In the genomic region with DNA sequence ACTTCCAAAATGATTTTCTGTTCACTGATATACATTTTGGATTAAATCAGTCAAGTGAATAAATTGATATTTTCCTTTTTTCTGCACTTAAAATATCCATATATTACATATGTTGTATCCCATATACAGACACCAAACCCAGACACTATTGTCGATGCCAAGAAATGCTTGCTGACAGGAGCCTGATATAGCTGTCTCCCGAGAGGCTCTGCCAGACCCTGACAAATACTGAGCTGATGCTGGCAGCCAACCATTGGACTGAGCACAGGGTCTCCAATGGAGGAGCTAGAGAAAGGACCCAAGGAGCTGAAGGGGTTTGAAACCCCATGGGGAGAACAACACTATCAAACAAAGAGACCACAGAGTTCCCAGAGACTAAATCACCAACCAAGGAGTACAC, we compare ENCODE assay signal across 16 mouse cellular contexts.
A peak's percentile ranks its signal among the peaks of the same experiment; 100 is the strongest.
DNase-seq lines count a peak whose midpoint lies in the region; ATAC-seq and TF ChIP-seq lines count a peak whose summit lies in the region.
"Had no signal": no experiment of that assay in that cellular context is flagged by ENCODE, and none has a peak within 500 bp of the region (broad histone marks: within the 10 kb centered on the region; RNA-seq: fewer than 3 reads in every experiment).

No protein-coding gene starts in this region.

- no peak for TF ChIP-seq CTCF in forebrain, postnatal 0 days (IDR thresholded peaks at IDR 0.05; ENCODE audit: low read depth)

- H3K4me3 ChIP-seq in forebrain, embryonic 14.5 days (ENCODE audit: low read depth, low read length) = no peak overlapping the region
- no peak overlapping the region for H3K4me3 ChIP-seq in forebrain, embryonic 15.5 days
- H3K4me3 ChIP-seq in forebrain, postnatal 0 days (ENCODE audit: low read depth, low read length) = no peak overlapping the region
- H3K4me3 ChIP-seq in forebrain, embryonic 12.5 days (replicated peaks) = no peak overlapping the region
- H3K4me3 ChIP-seq: embryonic facial prominence, embryonic 10.5 days; embryonic facial prominence, embryonic 12.5 days had no signal

- intact Hi-C loops in left cerebral cortex, postnatal 4 days (cut with DNase I) = no loop called here

- H3K27ac ChIP-seq in forebrain, embryonic 14.5 days (ENCODE audit: low read depth, low read length) = no peak overlapping the region
- no peak overlapping the region for H3K27ac ChIP-seq in forebrain, embryonic 15.5 days (replicated peaks)
- no peak overlapping the region for H3K27ac ChIP-seq in forebrain, postnatal 0 days (ENCODE audit: low read depth, low read length)
- no peak overlapping the region for H3K27ac ChIP-seq in forebrain, embryonic 12.5 days
- H3K27ac ChIP-seq: embryonic facial prominence, embryonic 10.5 days; embryonic facial prominence, embryonic 12.5 days had no signal

- no peak for ATAC-seq in forebrain, embryonic 14.5 days
- no peak; the same call in 1 of the 2 replicates for ATAC-seq in forebrain, embryonic 15.5 days (replicated peaks)
- ATAC-seq in forebrain, postnatal 0 days = peak; percentile 73
- ATAC-seq in forebrain, embryonic 12.5 days (ENCODE audit: low FRiP score) = no peak

- no peaks in the 10 kb centered on the region for H3K4me1 ChIP-seq in forebrain, embryonic 14.5 days (ENCODE audit: control insufficient read depth, insufficient read depth, low read length)
- no peaks in the 10 kb centered on the region for H3K4me1 ChIP-seq in forebrain, embryonic 15.5 days
- H3K4me1 ChIP-seq in forebrain, postnatal 0 days (ENCODE audit: insufficient read depth) = no peaks in the 10 kb centered on the region
- no peaks in the 10 kb centered on the region for H3K4me1 ChIP-seq in forebrain, embryonic 12.5 days
- H3K4me1 ChIP-seq: embryonic facial prominence, embryonic 10.5 days; embryonic facial prominence, embryonic 12.5 days had no signal

- H3K4me2 ChIP-seq in forebrain, embryonic 14.5 days (ENCODE audit: low read length) = no peak overlapping the region
- H3K4me2 ChIP-seq in forebrain, embryonic 15.5 days (replicated peaks) = no peak overlapping the region
- no peak overlapping the region for H3K4me2 ChIP-seq in forebrain, postnatal 0 days (ENCODE audit: low read depth)
- no peak overlapping the region for H3K4me2 ChIP-seq in forebrain, embryonic 12.5 days
- H3K4me2 ChIP-seq: embryonic facial prominence, embryonic 12.5 days had no signal

- no peak overlapping the region for H3K9ac ChIP-seq in forebrain, embryonic 14.5 days (ENCODE audit: low read length)
- H3K9ac ChIP-seq in forebrain, embryonic 15.5 days (replicated peaks) = no peak overlapping the region
- no peak overlapping the region for H3K9ac ChIP-seq in forebrain, postnatal 0 days
- H3K9ac ChIP-seq in forebrain, embryonic 12.5 days = no peak overlapping the region
- H3K9ac ChIP-seq: embryonic facial prominence, embryonic 12.5 days had no signal

- no peaks in the 10 kb centered on the region for H3K36me3 ChIP-seq in forebrain, embryonic 14.5 days (ENCODE audit: control insufficient read depth, insufficient read depth, low read length)
- no peaks in the 10 kb centered on the region for H3K36me3 ChIP-seq in forebrain, embryonic 15.5 days
- no peaks in the 10 kb centered on the region for H3K36me3 ChIP-seq in forebrain, postnatal 0 days (ENCODE audit: insufficient read depth)
- no peaks in the 10 kb centered on the region for H3K36me3 ChIP-seq in forebrain, embryonic 12.5 days (replicated peaks)
- H3K36me3 ChIP-seq: embryonic facial prominence, embryonic 10.5 days; embryonic facial prominence, embryonic 12.5 days had no signal

- no peaks in the 10 kb centered on the region for H3K9me3 ChIP-seq in forebrain, embryonic 14.5 days (replicated peaks; ENCODE audit: control insufficient read depth, low read length)
- no peaks in the 10 kb centered on the region for H3K9me3 ChIP-seq in forebrain, embryonic 15.5 days
- H3K9me3 ChIP-seq in forebrain, postnatal 0 days (ENCODE audit: low read length) = no peaks in the 10 kb centered on the region
- no peaks in the 10 kb centered on the region for H3K9me3 ChIP-seq in forebrain, embryonic 12.5 days
- H3K9me3 ChIP-seq: embryonic facial prominence, embryonic 10.5 days; embryonic facial prominence, embryonic 12.5 days had no signal

- no peaks in the 10 kb centered on the region for H3K27me3 ChIP-seq in forebrain, embryonic 14.5 days (replicated peaks; ENCODE audit: control insufficient read depth, insufficient read depth, low read length)
- no peaks in the 10 kb centered on the region for H3K27me3 ChIP-seq in forebrain, embryonic 15.5 days
- no peaks in the 10 kb centered on the region for H3K27me3 ChIP-seq in forebrain, postnatal 0 days (ENCODE audit: insufficient read depth, low read length)
- H3K27me3 ChIP-seq in forebrain, embryonic 12.5 days = no peaks in the 10 kb centered on the region
- H3K27me3 ChIP-seq: embryonic facial prominence, embryonic 12.5 days had no signal

- WGBS in forebrain, embryonic 14.5 days = 74% methylated on average over 2 of the region's 2 CpGs
- 77% methylated on average over 2 of the region's 2 CpGs for WGBS in forebrain, embryonic 15.5 days
- WGBS in forebrain, postnatal 0 days = 67% methylated on average over 2 of the region's 2 CpGs
- WGBS in forebrain, embryonic 12.5 days = 80% methylated on average over 2 of the region's 2 CpGs

- peak; percentile 31 for DNase-seq in forebrain, embryonic 14.5 days (ENCODE audit: low spot score)
- DNase-seq in forebrain, postnatal 0 days = peak; percentile 32
- DNase-seq in left cerebral cortex, postnatal 4 days = peak; percentile 2
- no peak for DNase-seq in left cerebral cortex, adult 18-20 months (ENCODE audit: low spot score in 2 of 2)
- DNase-seq in right cerebral cortex, adult 2 months (ENCODE audit: low spot score in 2 of 2) = no peak
- DNase-seq: adrenal gland, adult 2 months; adrenal gland, postnatal 10 days; adrenal gland, postnatal 25 days; cerebellum, adult 11-12 months; cerebellum, adult 2 months; cerebellum, adult 9-10 months; cerebellum, postnatal 25 days had no signal

Comparison
In these comparisons a context has a peak if more than half of its experiments do, and no peak if none do; other contexts are left out.
1. DNase-seq: peak in forebrain, embryonic 14.5 days (single experiment), forebrain, postnatal 0 days (single experiment) and left cerebral cortex, postnatal 4 days (single experiment); none in left cerebral cortex, adult 18-20 months (0 of 2) and right cerebral cortex, adult 2 months (0 of 2).